Comparison of ENCODE assay signal across 12 mouse cellular contexts in the genomic region with DNA sequence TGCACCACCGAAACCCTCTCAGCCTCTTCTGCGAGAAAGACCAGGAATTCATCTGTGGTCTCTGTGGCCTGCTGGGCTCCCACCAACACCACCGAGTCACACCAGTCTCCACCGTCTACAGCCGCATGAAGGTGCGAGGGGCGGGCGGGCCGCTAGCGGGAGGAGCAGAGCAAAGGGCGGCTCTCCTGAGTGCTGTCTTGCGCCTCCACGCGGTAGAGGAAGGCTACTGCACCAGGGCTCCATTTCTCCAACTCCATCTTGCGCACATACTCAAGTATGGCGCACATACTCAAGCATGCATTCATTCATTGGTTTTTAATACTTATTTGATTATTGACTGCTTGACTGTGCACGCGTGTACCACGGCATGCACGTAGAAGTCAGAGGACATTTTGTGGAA. TPM values are rescaled to one million over a fixed set of nuclear protein-coding genes. Genes with fewer than 3 reads are reported as not detected.
DNase-seq lines count a peak whose midpoint lies in the region; ATAC-seq and TF ChIP-seq lines count a peak whose summit lies in the region.
"Had no signal": no experiment of that assay in that cellular context is flagged by ENCODE, and none has a peak within 500 bp of the region (broad histone marks: within the 10 kb centered on the region; RNA-seq: fewer than 3 reads in every experiment).

No protein-coding gene starts in this region.

- no peaks in the 10 kb centered on the region for H3K4me1 ChIP-seq in intestine, postnatal 0 days (replicated peaks; ENCODE audit: control insufficient read depth, insufficient read depth, low read length)
- no peaks in the 10 kb centered on the region for H3K4me1 ChIP-seq in intestine, embryonic 15.5 days (replicated peaks)
- H3K4me1 ChIP-seq in G1E (ENCODE audit: insufficient read depth, low read depth, low read length) = no peaks in the 10 kb centered on the region
- H3K4me1 ChIP-seq in forebrain, postnatal 0 days (ENCODE audit: insufficient read depth) = no peaks in the 10 kb centered on the region
- H3K4me1 ChIP-seq: embryonic facial prominence, embryonic 13.5 days; heart, embryonic 15.5 days had no signal

- H3K4me3 ChIP-seq in intestine, postnatal 0 days (ENCODE audit: low read depth, low read length) = no peak overlapping the region
- H3K4me3 ChIP-seq in intestine, embryonic 15.5 days (replicated peaks) = no peak overlapping the region
- H3K4me3 ChIP-seq in G1E (ENCODE audit: low read depth, low read length) = no peak overlapping the region
- no peak overlapping the region for H3K4me3 ChIP-seq in forebrain, postnatal 0 days (ENCODE audit: low read depth, low read length)
- H3K4me3 ChIP-seq: embryonic facial prominence, embryonic 13.5 days; heart, embryonic 15.5 days had no signal

- WGBS in intestine, postnatal 0 days = 19% methylated on average over 20 of the region's 20 CpGs
- WGBS in intestine, embryonic 15.5 days = 15% methylated on average over 20 of the region's 20 CpGs
- WGBS in forebrain, postnatal 0 days = 17% methylated on average over 20 of the region's 20 CpGs

- ATAC-seq in intestine, postnatal 0 days = no peak
- ATAC-seq in intestine, embryonic 15.5 days = no peak
- no peak for ATAC-seq in G1E (ENCODE audit: extremely low read depth, insufficient number of reproducible peaks, low FRiP score, poor library complexity, severe bottlenecking)
- no peak for ATAC-seq in forebrain, postnatal 0 days
- ATAC-seq: activated CD4-positive, CD25-positive, alpha-beta regulatory T cell, adult 4 months had no signal

- H3K36me3 ChIP-seq in intestine, postnatal 0 days (ENCODE audit: control insufficient read depth, insufficient read depth) = no peaks in the 10 kb centered on the region
- H3K36me3 ChIP-seq in intestine, embryonic 15.5 days = no peaks in the 10 kb centered on the region
- H3K36me3 ChIP-seq in G1E (replicated peaks) = no peaks in the 10 kb centered on the region
- H3K36me3 ChIP-seq in forebrain, postnatal 0 days (ENCODE audit: insufficient read depth) = no peaks in the 10 kb centered on the region
- H3K36me3 ChIP-seq: embryonic facial prominence, embryonic 13.5 days; heart, embryonic 15.5 days had no signal

- no peaks in the 10 kb centered on the region for H3K27me3 ChIP-seq in intestine, postnatal 0 days (replicated peaks; ENCODE audit: control insufficient read depth, insufficient read depth, low read length)
- H3K27me3 ChIP-seq in intestine, embryonic 15.5 days (replicated peaks) = peaks cover 11% of the 10 kb centered on the region
- H3K27me3 ChIP-seq in G1E (ENCODE audit: insufficient read depth, low read length) = peaks cover 16% of the 10 kb centered on the region; the same call in 1 of the 2 replicates
- H3K27me3 ChIP-seq in forebrain, postnatal 0 days (ENCODE audit: insufficient read depth, low read length) = no peaks in the 10 kb centered on the region

- H3K4me2 ChIP-seq in intestine, postnatal 0 days (replicated peaks; ENCODE audit: low read depth) = no peak overlapping the region
- H3K4me2 ChIP-seq in intestine, embryonic 15.5 days (replicated peaks) = no peak overlapping the region
- no peak overlapping the region for H3K4me2 ChIP-seq in forebrain, postnatal 0 days (ENCODE audit: low read depth)
- H3K4me2 ChIP-seq: embryonic facial prominence, embryonic 13.5 days; heart, embryonic 15.5 days had no signal

- H3K9ac ChIP-seq in intestine, postnatal 0 days (ENCODE audit: low read depth, low read length) = no peak overlapping the region
- no peak overlapping the region for H3K9ac ChIP-seq in intestine, embryonic 15.5 days
- H3K9ac ChIP-seq in forebrain, postnatal 0 days = no peak overlapping the region
- H3K9ac ChIP-seq: embryonic facial prominence, embryonic 13.5 days; heart, embryonic 15.5 days had no signal

- no peaks in the 10 kb centered on the region for H3K9me3 ChIP-seq in intestine, postnatal 0 days (ENCODE audit: control insufficient read depth)
- H3K9me3 ChIP-seq in intestine, embryonic 15.5 days = no peaks in the 10 kb centered on the region
- H3K9me3 ChIP-seq in G1E (replicated peaks) = no peaks in the 10 kb centered on the region
- H3K9me3 ChIP-seq in forebrain, postnatal 0 days (ENCODE audit: low read length) = no peaks in the 10 kb centered on the region

- H3K27ac ChIP-seq in intestine, postnatal 0 days (ENCODE audit: low read depth, low read length) = no peak overlapping the region
- H3K27ac ChIP-seq in intestine, embryonic 15.5 days = no peak overlapping the region
- no peak overlapping the region for H3K27ac ChIP-seq in forebrain, postnatal 0 days (ENCODE audit: low read depth, low read length)
- H3K27ac ChIP-seq: embryonic facial prominence, embryonic 13.5 days; heart, embryonic 15.5 days had no signal

- DNase-seq in A20 (ENCODE audit: low read depth, low spot score) = peak; percentile 44
- no peak for DNase-seq in G1E (ENCODE audit: low spot score)
- no peak for DNase-seq in forebrain, postnatal 0 days
- no peak for DNase-seq in B cell, adult 2 months
- no peak for DNase-seq in right cerebral cortex, postnatal 10 days (ENCODE audit: low spot score in 2 of 2)
- no peak for DNase-seq in adrenal gland, postnatal 36 days

- peak; percentile 67 for TF ChIP-seq CTCF in intestine, postnatal 0 days (IDR thresholded peaks at IDR 0.05; ENCODE audit: low read depth)
- TF ChIP-seq CTCF in G1E (IDR thresholded peaks at IDR 0.05; ENCODE audit: low read depth, low read length) = 0 out of 2 replicates have a peak, but pooled peaks have one; percentile 15
- peak; percentile 36 for TF ChIP-seq CTCF in forebrain, postnatal 0 days (IDR thresholded peaks at IDR 0.05; ENCODE audit: low read depth)

RNA-seq across cellular contexts. Expression of gene Trim50, which starts 0.5 kb away (rescaled TPM):
- polyA plus RNA-seq in intestine, postnatal 0 days (2015; fragmentation: Nextera tagmentation; extraction: Ambion mirVana) = 0.24 and 0.30 TPM in 2 replicates
- polyA plus RNA-seq in intestine, embryonic 15.5 days (2015; fragmentation: Nextera tagmentation; extraction: Ambion mirVana) = 0.16 and 0.23 TPM in 2 replicates
- total RNA-seq in G1E (2014; fragmentation: Nextera tagmentation) (not detected in 2 replicates), G1E (2017) (0.16 TPM in 1 of 2 replicates, not detected in the other)
- polyA plus RNA-seq in G1E (2012) = not detected in 2 replicates
- not detected in 2 replicates for total RNA-seq in forebrain, postnatal 0 days (2014; rRNA removed)
- not detected in 2 replicates for polyA plus RNA-seq in forebrain, postnatal 0 days (2015; fragmentation: Nextera tagmentation; extraction: Ambion mirVana)
- total RNA-seq in adrenal gland, postnatal 36 days (2021) = not detected
- total RNA-seq: left cerebral cortex, adult 18-20 months had no signal
- polyA plus RNA-seq: heart, embryonic 15.5 days had no signal

RNA-seq across cellular contexts. Expression of gene Fkbp6, which starts 3.7 kb away (rescaled TPM):
- polyA plus RNA-seq in intestine, postnatal 0 days (2015; fragmentation: Nextera tagmentation; extraction: Ambion mirVana) = 0.12 and 0.34 TPM in 2 replicates
- 0.40 and 0.56 TPM in 2 replicates for polyA plus RNA-seq in intestine, embryonic 15.5 days (2015; fragmentation: Nextera tagmentation; extraction: Ambion mirVana)
- total RNA-seq in G1E (2014; fragmentation: Nextera tagmentation) = not detected in 2 replicates
- not detected in 2 replicates for total RNA-seq in G1E (2017)
- not detected in 2 replicates for polyA plus RNA-seq in G1E (2012)
- not detected in 2 replicates for total RNA-seq in forebrain, postnatal 0 days (2014; rRNA removed)
- 0.18 TPM in 1 of 2 replicates, not detected in the other for polyA plus RNA-seq in forebrain, postnatal 0 days (2015; fragmentation: Nextera tagmentation; extraction: Ambion mirVana)
- total RNA-seq in adrenal gland, postnatal 36 days (2021) = not detected
- total RNA-seq: left cerebral cortex, adult 18-20 months had no signal
- polyA plus RNA-seq: activated CD4-positive, CD25-positive, alpha-beta regulatory T cell, adult 4 months; embryonic facial prominence, embryonic 13.5 days; heart, embryonic 15.5 days had no signal

RNA-seq across cellular contexts. Expression of gene Nsun5, which starts 16.2 kb away (rescaled TPM):
- polyA plus RNA-seq in intestine, postnatal 0 days (2015; fragmentation: Nextera tagmentation; extraction: Ambion mirVana) = 9.8 and 12.0 TPM in 2 replicates
- 30.2 and 35.8 TPM in 2 replicates for polyA plus RNA-seq in intestine, embryonic 15.5 days (2015; fragmentation: Nextera tagmentation; extraction: Ambion mirVana)
- 21.1 and 26.2 TPM in 2 replicates for total RNA-seq in G1E (2014; fragmentation: Nextera tagmentation)
- 26.7 and 27.6 TPM in 2 replicates for total RNA-seq in G1E (2017)
- 20.4 and 21.0 TPM in 2 replicates for polyA plus RNA-seq in G1E (2012)
- total RNA-seq in forebrain, postnatal 0 days (2014; rRNA removed) = 20.2 and 29.5 TPM in 2 replicates
- 19.5 and 20.4 TPM in 2 replicates for polyA plus RNA-seq in forebrain, postnatal 0 days (2015; fragmentation: Nextera tagmentation; extraction: Ambion mirVana)
- 10 to 100 TPM; 13.7 to 23.7 TPM for total RNA-seq in adrenal gland, postnatal 36 days (2021)

RNA-seq across cellular contexts. Expression of gene Pom121, which starts 40.8 kb away (rescaled TPM):
- polyA plus RNA-seq in intestine, postnatal 0 days (2015; fragmentation: Nextera tagmentation; extraction: Ambion mirVana) = 5.2 and 5.3 TPM in 2 replicates
- 10.6 and 11.0 TPM in 2 replicates for polyA plus RNA-seq in intestine, embryonic 15.5 days (2015; fragmentation: Nextera tagmentation; extraction: Ambion mirVana)
- total RNA-seq in G1E (2014; fragmentation: Nextera tagmentation) (105 and 123 TPM in 2 replicates), G1E (2017) (4.9 and 5.0 TPM in 2 replicates)
- 162 and 185 TPM in 2 replicates for polyA plus RNA-seq in G1E (2012)
- 6.0 and 9.9 TPM in 2 replicates for total RNA-seq in forebrain, postnatal 0 days (2014; rRNA removed)
- 6.0 and 8.1 TPM in 2 replicates for polyA plus RNA-seq in forebrain, postnatal 0 days (2015; fragmentation: Nextera tagmentation; extraction: Ambion mirVana)
- total RNA-seq in adrenal gland, postnatal 36 days (2021) = 10 to 100 TPM; 21.4 to 24.6 TPM

Comparison
In these comparisons a context has a peak if more than half of its experiments do, and no peak if none do; other contexts are left out.
1. CTCF ChIP-seq: peak in every context shown above with its lines; median percentile 67 in intestine, postnatal 0 days; 36 in forebrain, postnatal 0 days; 15 in G1E.